Mouse (Mus musculus) MEL (cell line): Measurements from ENCODE around the gene Epc2. TPM values are rescaled to one million over a fixed set of nuclear protein-coding genes. Genes with fewer than 3 reads are reported as not detected.

Experiments
- DNase-seq: peaks from one replicate; pipeline ENCODE4 v3.0.0; 2011; ENCODE audit warnings: low read depth, low spot score
- H3K27ac ChIP-seq: 2 replicates; pipeline ENCODE4 v1.5.1; 2012; ENCODE audit warnings: low read depth, mild to moderate bottlenecking, control low read depth, low read length, moderate library complexity; ENCODE audit not compliant: control insufficient read depth
- H3K27me3 ChIP-seq, 2 experiments: fragments of 150-350 bp in 1 of 2; sonication (generic) in 1 of 2; 2 replicates each; pipeline ENCODE4 v1.6.1; 2012; ENCODE audit warnings: low read length in 2 of 2, mild to moderate bottlenecking in 2 of 2, improper control_type of control experiment in 1 of 2, moderate library complexity in 1 of 2; ENCODE audit not compliant: insufficient read depth in 2 of 2, control insufficient read depth in 1 of 2
- H3K36me3 ChIP-seq, 2 experiments: 2 replicates each; pipeline ENCODE4 v1.6.1; 2012 to 2014; ENCODE audit warnings: low read length in 2 of 2, improper control_type of control experiment in 1 of 2, inconsistent platforms in 1 of 2, mild to moderate bottlenecking in 1 of 2; ENCODE audit not compliant: insufficient read depth in 2 of 2, control insufficient read depth in 1 of 2
- H3K4me1 ChIP-seq, 2 experiments: fragments of 150-350 bp in 1 of 2; sonication (generic) in 1 of 2; 2 replicates each; pipeline ENCODE4 v1.6.1; 2012; ENCODE audit warnings: low read length in 2 of 2, improper control_type of control experiment in 1 of 2, mild to moderate bottlenecking in 1 of 2; ENCODE audit not compliant: insufficient read depth in 2 of 2, control insufficient read depth in 1 of 2
- H3K4me3 ChIP-seq, 2 experiments: fragments of 150-350 bp in 1 of 2; sonication (generic) in 1 of 2; 2 replicates each; pipeline ENCODE4 v1.5.1; 2012; ENCODE audit warnings: low read depth in 2 of 2, low read length in 2 of 2, mild to moderate bottlenecking in 2 of 2, moderate library complexity in 2 of 2, control low read depth in 1 of 2, improper control_type of control experiment in 1 of 2; ENCODE audit not compliant: control insufficient read depth in 1 of 2, insufficient read depth in 1 of 2
- H3K79me2 ChIP-seq: 2 replicates; pipeline ENCODE4 v1.6.1; 2012; ENCODE audit warnings: mild to moderate bottlenecking, low read length, moderate library complexity; ENCODE audit not compliant: control insufficient read depth, poor library complexity, insufficient read depth
- H3K9ac ChIP-seq: 2 replicates; pipeline ENCODE4 v1.6.1; 2012; ENCODE audit warnings: low read depth, mild to moderate bottlenecking, control low read depth, low read length, moderate library complexity; ENCODE audit not compliant: control insufficient read depth, poor library complexity, severe bottlenecking
- H3K9me3 ChIP-seq: fragments of 150-350 bp; sonication (generic); replicated peaks from 2 replicates; pipeline ENCODE4 v1.6.1; 2012; ENCODE audit warnings: mild to moderate bottlenecking, low read length, improper control_type of control experiment, moderate library complexity; ENCODE audit not compliant: insufficient read depth
- CHD1 ChIP-seq: IDR thresholded peaks from 2 replicates; pipeline ENCODE4 v1.6.1; 2012; ENCODE audit warnings: low read depth, mild to moderate bottlenecking, inconsistent platforms, low read length, improper control_type of control experiment
- CHD2 ChIP-seq: IDR thresholded peaks from 2 replicates; pipeline ENCODE4 v1.6.1; 2011; ENCODE audit warnings: low read length, improper control_type of control experiment
- CTCF ChIP-seq, 3 experiments: IDR thresholded peaks in 2 of 3; conservative IDR thresholded peaks in 1 of 3; 2 replicates each; pipeline ENCODE4 v1.5.1; 2011 to 2012; ENCODE audit warnings: low read length in 3 of 3, low read depth in 2 of 3, mild to moderate bottlenecking in 2 of 3, improper control_type of control experiment in 1 of 3, inconsistent platforms in 1 of 3, mixed read lengths in 1 of 3, moderate library complexity in 1 of 3; ENCODE audit not compliant: control insufficient read depth in 1 of 3, insufficient read depth in 1 of 3, poor library complexity in 1 of 3, severe bottlenecking in 1 of 3
- ETS1 ChIP-seq: IDR thresholded peaks from 2 replicates; pipeline ENCODE4 v1.6.1; 2012; ENCODE audit warnings: low read depth, mild to moderate bottlenecking, inconsistent platforms, low read length, improper control_type of control experiment, moderate library complexity
- GABPA ChIP-seq: IDR thresholded peaks from 2 replicates; pipeline ENCODE4 v1.6.1; 2012; ENCODE audit warnings: low read depth, mild to moderate bottlenecking, inconsistent platforms, low read length, improper control_type of control experiment, moderate library complexity
- GATA1 ChIP-seq: IDR thresholded peaks from 2 replicates; pipeline ENCODE4 v1.6.1; 2011; ENCODE audit warnings: low read depth, low read length, improper control_type of control experiment
- KAT2A ChIP-seq: conservative IDR thresholded peaks from 2 replicates; pipeline ENCODE4 v1.6.1; 2012; ENCODE audit warnings: low read depth, low read length, improper control_type of control experiment, inconsistent platforms
- MAFK ChIP-seq: IDR thresholded peaks from 2 replicates; pipeline ENCODE4 v1.6.1; 2011; ENCODE audit warnings: low read depth, mild to moderate bottlenecking, low read length, improper control_type of control experiment, borderline replicate concordance
- MYB ChIP-seq: IDR thresholded peaks from 2 replicates; pipeline ENCODE4 v1.6.1; 2011; ENCODE audit warnings: mild to moderate bottlenecking, low read depth, low read length, improper control_type of control experiment
- NELFE ChIP-seq: IDR thresholded peaks from 2 replicates; pipeline ENCODE4 v1.6.1; 2011; ENCODE audit warnings: low read depth, low read length, improper control_type of control experiment
- NRF1 ChIP-seq: IDR thresholded peaks from 2 replicates; pipeline ENCODE4 v1.6.1; 2014; ENCODE audit warnings: low read depth, mild to moderate bottlenecking, inconsistent platforms, low read length, improper control_type of control experiment, moderate library complexity; ENCODE audit not compliant: poor library complexity, insufficient read depth, severe bottlenecking
- SIN3A ChIP-seq: IDR thresholded peaks from 2 replicates; pipeline ENCODE4 v1.6.1; 2012; ENCODE audit warnings: low read length, improper control_type of control experiment, inconsistent platforms
- TBP ChIP-seq: IDR thresholded peaks from 2 replicates; pipeline ENCODE4 v1.8.0; 2011; ENCODE audit warnings: low read depth, low read length, improper control_type of control experiment
- TCF12 ChIP-seq: IDR thresholded peaks from 2 replicates; pipeline ENCODE4 v1.6.1; 2014; ENCODE audit warnings: low read depth, mild to moderate bottlenecking, inconsistent platforms, low read length, improper control_type of control experiment, moderate library complexity
- UBTF ChIP-seq: IDR thresholded peaks from 2 replicates; pipeline ENCODE4 v1.6.1; 2012; ENCODE audit warnings: low read depth, mild to moderate bottlenecking, inconsistent platforms, low read length, improper control_type of control experiment, moderate library complexity, borderline replicate concordance; ENCODE audit not compliant: insufficient read depth
- USF1 ChIP-seq: IDR thresholded peaks from 2 replicates; pipeline ENCODE4 v1.6.1; 2014; ENCODE audit warnings: low read depth, mild to moderate bottlenecking, inconsistent platforms, low read length, improper control_type of control experiment, moderate library complexity
- USF2 ChIP-seq, 2 experiments: IDR thresholded peaks; 2 replicates each; pipeline ENCODE4 v1.6.1; 2011 to 2012; ENCODE audit warnings: improper control_type of control experiment in 2 of 2, low read length in 2 of 2, borderline replicate concordance in 1 of 2, inconsistent platforms in 1 of 2, low read depth in 1 of 2, mild to moderate bottlenecking in 1 of 2; ENCODE audit not compliant: insufficient read depth in 1 of 2
- polyA plus RNA-seq, 2 experiments: library from polyadenylated mRNA; stranded (reverse) in 1 of 2; unstranded in 1 of 2; fragments of >175 nt in 1 of 2; fragments of >200 nt in 1 of 2; gene quantifications; 2 replicates each; pipeline versions ENCODE4 v1.2.1 to v1.2.4; 2012; ENCODE audit warnings: low replicate concordance in 2 of 2, low read depth in 1 of 2; ENCODE audit not compliant: insufficient read length in 2 of 2, insufficient read depth in 1 of 2, missing spikeins in 1 of 2
- total RNA-seq: library from RNA; depleted of rRNA; stranded (reverse); fragments of 300-350 nt; gene quantifications from 2 replicates; pipeline ENCODE4 v1.2.3, GENCODE M21; 2012

Gene Epc2
- total and polyA plus RNA-seq, 3 experiments = 14.3 to 15.4 TPM; not detected in 1

- Histone ChIP-seq H3K4me3 (no peak overlapping the region), H3K36me3 (peaks cover 0 to 2% of the 10 kb centered on the region in 2 experiments; a peak in 1 of 4 replicates), H3K27me3 (no peaks in the 10 kb centered on the region), H3K27ac (no peak overlapping the region), H3K4me1 (no peaks in the 10 kb centered on the region), H3K9me3 (no peaks in the 10 kb centered on the region), H3K79me2 (no peaks in the 10 kb centered on the region), H3K9ac (no peak overlapping the region)
- no peak for DNase-seq
- no peak for TF ChIP-seq CTCF (IDR thresholded peaks at IDR 0.05 in 2 of 3, conservative IDR thresholded peaks at IDR 0.05 in 1 of 3; ENCODE audit: control insufficient read depth in 1 of 3, insufficient read depth in 1 of 3, low read depth in 2 of 3, low read length in 3 of 3, poor library complexity in 1 of 3, severe bottlenecking in 1 of 3)
- TF ChIP-seq NELFE = no peak
- TF ChIP-seq NRF1 = no peak
- no peak for TF ChIP-seq TCF12
- no peak for TF ChIP-seq MYB
- TF ChIP-seq CHD1 = no peak
- TF ChIP-seq CHD2 = no peak
- no peak for TF ChIP-seq USF2 (IDR thresholded peaks at IDR 0.05; ENCODE audit: borderline replicate concordance in 1 of 2, insufficient read depth in 1 of 2, low read depth in 1 of 2, low read length in 2 of 2)
- TF ChIP-seq GATA1 = no peak
- no peak for TF ChIP-seq UBTF
- TF ChIP-seq MAFK = no peak
- no peak for TF ChIP-seq ETS1
Measured at GRCm38 (mm10) chr2:49516011-49516410, 64.7 kb downstream of the Epc2 start.

GRCm38 (mm10) chr2:49520409-49520808 is 69.1 kb downstream of the Epc2 start:
- TF ChIP-seq USF1 (no peak), MYB (no peak), KAT2A (no peak), TBP (no peak), GABPA (no peak), SIN3A (no peak)
- Histone ChIP-seq H3K36me3 (peaks cover 2% of the 10 kb centered on the region in 2 experiments; a peak in 1 of 4 replicates), H3K79me2 (no peaks in the 10 kb centered on the region), H3K9ac (no peak overlapping the region), H3K27ac (no peak overlapping the region), H3K4me3 (no peak overlapping the region), H3K4me1 (no peaks in the 10 kb centered on the region), H3K9me3 (no peaks in the 10 kb centered on the region), H3K27me3 (no peaks in the 10 kb centered on the region)
- DNase-seq = no peak
